Mouse (Mus musculus) duodenum, adult 2 months (tissue): Measurements from ENCODE around the gene Xlr4b. TPM values are rescaled to one million over a fixed set of nuclear protein-coding genes. Genes with fewer than 3 reads are reported as not detected.

Source experiments
- polyA plus RNA-seq: library from polyadenylated mRNA; depleted of rRNA; stranded (reverse); fragments of >200 nt; gene quantifications from 2 replicates; pipeline ENCODE4 v1.2.3, GENCODE M21; 2012; ENCODE audit warnings: low replicate concordance; rRNA removed

Xlr4b gene
- polyA plus RNA-seq, result not detected in 2 replicates

GRCm38 (mm10) chrX:73213819-73214564, at the start of gene Xlr4b:
Xlr4b (plus strand) TSS chrX:73214333.

GRCm38 (mm10) chrX:73176889-73177288, 37.2 kb upstream of the Xlr4b start, which contains the start of gene Spin2d:
Spin2d (minus strand) TSS chrX:73176989.

GRCm38 (mm10) chrX:73191934-73192333, 22.2 kb upstream of the Xlr4b start, which contains the start of gene Xlr3b:
Xlr3b (plus strand) TSS chrX:73192207.

GRCm38 (mm10) chrX:73227914-73228605, 13.9 kb downstream of the Xlr4b start, which contains the start of gene F8a:
F8a (plus strand) TSS chrX:73228291.

GRCm38 (mm10) chrX:73242821-73243325, 28.7 kb downstream of the Xlr4b start, which contains the start of gene Xlr4c:
Xlr4c (minus strand) TSS chrX:73243130.

GRCm38 (mm10) chrX:73265270-73265669, 51.1 kb downstream of the Xlr4b start, which contains the start of gene Xlr3c:
Xlr3c (minus strand) TSS chrX:73265390.

Other genes starting within 250 kb of the Xlr4b start
- 0.20 TPM in 1 of 2 replicates, not detected in the other for gene Zfp185, start 227.0 kb upstream of the Xlr4b start, polyA plus RNA-seq
- not detected in 2 replicates for gene Pnma5, start 177.2 kb upstream of the Xlr4b start, polyA plus RNA-seq
- gene Pnma3, start 149.5 kb upstream of the Xlr4b start, polyA plus RNA-seq, result 0.02 and 0.06 TPM in 2 replicates
- gene Xlr4a, start 131.9 kb upstream of the Xlr4b start, polyA plus RNA-seq, result 0.15 TPM in 1 of 2 replicates, not detected in the other
- 0.16 TPM in 1 of 2 replicates, not detected in the other for gene Xlr3a, start 117.2 kb upstream of the Xlr4b start, polyA plus RNA-seq
- 0.05 TPM in 1 of 2 replicates, not detected in the other for gene Gm14685, start 97.3 kb upstream of the Xlr4b start, polyA plus RNA-seq
- not detected in 2 replicates for gene Xlr5b, start 65.5 kb upstream of the Xlr4b start, polyA plus RNA-seq
- gene DXBay18, start 64.9 kb upstream of the Xlr4b start, polyA plus RNA-seq, result not detected in 2 replicates
- gene Spin2d, start 37.3 kb upstream of the Xlr4b start, polyA plus RNA-seq, result not detected in 2 replicates
- 0.11 TPM in 1 of 2 replicates, not detected in the other for gene Xlr3b, start 22.1 kb upstream of the Xlr4b start, polyA plus RNA-seq
- gene F8a, start 14.0 kb downstream of the Xlr4b start, polyA plus RNA-seq, result 24.9 and 39.6 TPM in 2 replicates
- gene Xlr4c, start 28.8 kb downstream of the Xlr4b start, polyA plus RNA-seq, result not detected in 2 replicates
- gene Xlr3c, start 51.1 kb downstream of the Xlr4b start, polyA plus RNA-seq, result not detected in 2 replicates
- not detected in 2 replicates for gene Xlr5a, start 78.6 kb downstream of the Xlr4b start, polyA plus RNA-seq
- gene Xlr5c, start 78.6 kb downstream of the Xlr4b start, polyA plus RNA-seq, result not detected in 2 replicates
- gene Gm45015, start 122.5 kb downstream of the Xlr4b start, polyA plus RNA-seq, result not detected in 2 replicates
- 0.88 and 2.4 TPM in 2 replicates for gene Zfp275, start 128.3 kb downstream of the Xlr4b start, polyA plus RNA-seq
- not detected in 2 replicates for gene Gm18336, start 184.4 kb downstream of the Xlr4b start, polyA plus RNA-seq
- gene Zfp92, start 196.8 kb downstream of the Xlr4b start, polyA plus RNA-seq, result 1.3 and 1.6 TPM in 2 replicates
- 4.7 TPM in 2 replicates for gene Trex2, start 221.0 kb downstream of the Xlr4b start, polyA plus RNA-seq
- 9.4 TPM in 2 replicates for gene Haus7, start 244.7 kb downstream of the Xlr4b start, polyA plus RNA-seq